Mouse (Mus musculus) intestine, postnatal 0 days (tissue): ENCODE results near the gene Gm9508. TPM values are rescaled to one million over a fixed set of nuclear protein-coding genes. Genes with fewer than 3 reads are reported as not detected.

ENCODE experiments used
- ATAC-seq: fragments of 200-750 bp; cut with Nextera tagmentation; 2 replicates; pipeline ENCODE4 v1.8.0; 2017; ENCODE audit warnings: mild to moderate bottlenecking, moderate TSS enrichment, moderate library complexity
- H3K27ac ChIP-seq: fragments of 300-500 bp; sonication (generic); 2 replicates; pipeline ENCODE4 v1.5.1; 2014; ENCODE audit warnings: mild to moderate bottlenecking, low read depth, low read length, moderate library complexity
- H3K27me3 ChIP-seq: fragments of 300-500 bp; sonication (generic); replicated peaks from 2 replicates; pipeline ENCODE4 v1.6.1; 2014; ENCODE audit warnings: low read length, mixed read lengths; ENCODE audit not compliant: control insufficient read depth, insufficient read depth
- H3K36me3 ChIP-seq: fragments of 300-500 bp; sonication (generic); 2 replicates; pipeline ENCODE4 v1.6.1; 2014; ENCODE audit warnings: mild to moderate bottlenecking, moderate library complexity; ENCODE audit not compliant: control insufficient read depth, insufficient read depth
- H3K4me1 ChIP-seq: fragments of 300-500 bp; sonication (generic); replicated peaks from 2 replicates; pipeline ENCODE4 v1.6.1; 2014; ENCODE audit warnings: antibody characterized with exemption, low read length, mixed read lengths; ENCODE audit not compliant: control insufficient read depth, insufficient read depth
- H3K4me2 ChIP-seq: fragments of 300-500 bp; sonication (generic); replicated peaks from 2 replicates; pipeline ENCODE4 v1.6.1; 2014; ENCODE audit warnings: low read depth, mild to moderate bottlenecking, moderate library complexity
- H3K4me3 ChIP-seq: fragments of 300-500 bp; sonication (generic); 2 replicates; pipeline ENCODE4 v1.5.1; 2014; ENCODE audit warnings: low read depth, low read length
- H3K9ac ChIP-seq: fragments of 300-500 bp; sonication (generic); 2 replicates; pipeline ENCODE4 v1.6.1; 2014; ENCODE audit warnings: mild to moderate bottlenecking, low read depth, low read length
- H3K9me3 ChIP-seq: fragments of 300-500 bp; sonication (generic); 2 replicates; pipeline ENCODE4 v1.6.1; 2016; ENCODE audit warnings: mixed run types; ENCODE audit not compliant: control insufficient read depth
- CTCF ChIP-seq: sonication (generic); IDR thresholded peaks from 2 replicates; pipeline ENCODE4 v1.5.1; 2016; ENCODE audit warnings: low read depth, mild to moderate bottlenecking, control low read depth, antibody characterized with exemption, moderate library complexity
- WGBS: fragments of 180-500 bp; shearing (Covaris S2); extraction: QIAGEN DNeasy Blood & Tissue Kit; methylation state at CpG from one replicate; pipeline ENCODE4 v1.1.7; 2014; 5-methylcytosine and 5-hydroxymethylcytosine counted together
- polyA plus RNA-seq: library from polyadenylated mRNA; unstranded; fragments of >200 nt; fragmentation: Nextera tagmentation; extraction: Ambion mirVana; gene quantifications from 2 replicates; pipeline ENCODE4 v1.2.1, GENCODE M21; 2015

Gene Gm9508
- polyA plus RNA-seq, 1 experiment from 2014 or later = not detected

DNA sequence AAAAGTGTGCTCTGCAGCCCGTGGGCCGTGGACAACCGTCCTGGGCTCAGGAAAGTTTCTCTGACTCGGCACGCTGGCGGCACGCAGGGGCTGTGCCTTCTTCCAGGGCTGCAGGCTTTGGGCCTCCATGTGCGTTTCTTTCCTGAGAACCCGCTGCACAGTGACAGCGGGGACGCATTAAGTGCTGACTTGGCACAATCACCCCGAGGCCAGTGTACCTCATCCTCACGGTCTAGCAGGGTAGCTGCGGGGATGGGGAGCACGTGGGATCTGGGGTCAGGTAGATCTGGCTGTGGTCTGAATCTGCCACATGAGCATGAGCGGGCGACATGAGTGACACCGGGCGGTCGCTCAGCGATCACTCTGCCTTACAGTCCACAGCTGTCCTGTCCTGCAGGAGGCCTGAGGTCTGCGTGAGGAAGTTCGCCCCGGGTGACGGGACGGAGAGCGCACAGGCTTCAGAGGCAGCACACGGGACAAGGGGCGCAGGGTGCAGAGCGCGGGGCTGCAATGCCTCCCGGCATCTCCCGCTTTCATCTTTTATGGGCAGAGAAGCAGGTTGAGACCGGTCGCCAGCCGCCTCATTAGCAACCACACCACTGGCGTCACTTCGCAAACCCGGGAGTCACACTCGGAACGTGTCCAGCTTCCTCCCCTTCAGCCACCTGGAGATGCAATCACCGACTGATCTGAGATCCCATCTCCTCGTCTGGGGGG is 32.9 kb downstream of the Gm9508 start:
- no peak for TF ChIP-seq CTCF
- Histone ChIP-seq H3K4me2 (no peak overlapping the region), H3K9me3 (no peaks in the 10 kb centered on the region), H3K27ac (no peak overlapping the region), H3K36me3 (no peaks in the 10 kb centered on the region), H3K27me3 (no peaks in the 10 kb centered on the region), H3K9ac (no peak overlapping the region), H3K4me1 (no peaks in the 10 kb centered on the region), H3K4me3 (no peak overlapping the region)
- WGBS = 42% methylated on average over 43 of the region's 43 CpGs
- no peak for ATAC-seq

- no peak for TF ChIP-seq CTCF
- no peak for ATAC-seq
- H3K4me3 ChIP-seq = no peak overlapping the region
- no peaks in the 10 kb centered on the region for H3K27me3 ChIP-seq
- WGBS = 51% methylated on average over 15 of the region's 15 CpGs
- H3K4me2 ChIP-seq = no peak overlapping the region
- H3K4me1 ChIP-seq = no peaks in the 10 kb centered on the region
- H3K36me3 ChIP-seq = no peaks in the 10 kb centered on the region
- no peak overlapping the region for H3K9ac ChIP-seq
- H3K9me3 ChIP-seq = no peaks in the 10 kb centered on the region
- H3K27ac ChIP-seq = no peak overlapping the region
Observed at GRCm38 (mm10) chr10:77658286-77658994, 38.6 kb downstream of the Gm9508 start.

GRCm38 (mm10) chr10:77652046-77652445 is 45.0 kb downstream of the Gm9508 start:
- Histone ChIP-seq H3K4me2 (no peak overlapping the region), H3K27me3 (no peaks in the 10 kb centered on the region), H3K36me3 (0 out of 2 replicates have a peak, but pooled peaks cover under 1% of the 10 kb centered on the region), H3K9ac (no peak overlapping the region), H3K9me3 (no peaks in the 10 kb centered on the region), H3K4me3 (no peak overlapping the region), H3K4me1 (no peaks in the 10 kb centered on the region), H3K27ac (no peak overlapping the region)
- TF ChIP-seq CTCF = no peak
- WGBS = 87% methylated on average over 9 of the region's 9 CpGs
- no peak for ATAC-seq

GRCm38 (mm10) chr10:77647901-77648300 is 49.1 kb downstream of the Gm9508 start:
- TF ChIP-seq CTCF = no peak
- no peak overlapping the region for H3K9ac ChIP-seq
- H3K9me3 ChIP-seq = no peaks in the 10 kb centered on the region
- no peak overlapping the region for H3K4me2 ChIP-seq
- H3K36me3 ChIP-seq = peaks cover 41% of the 10 kb centered on the region
- H3K27me3 ChIP-seq = no peaks in the 10 kb centered on the region
- ATAC-seq = no peak
- no peaks in the 10 kb centered on the region for H3K4me1 ChIP-seq
- WGBS = 76% methylated on average over 8 of the region's 8 CpGs
- no peak overlapping the region for H3K27ac ChIP-seq
- H3K4me3 ChIP-seq = no peak overlapping the region

DNA sequence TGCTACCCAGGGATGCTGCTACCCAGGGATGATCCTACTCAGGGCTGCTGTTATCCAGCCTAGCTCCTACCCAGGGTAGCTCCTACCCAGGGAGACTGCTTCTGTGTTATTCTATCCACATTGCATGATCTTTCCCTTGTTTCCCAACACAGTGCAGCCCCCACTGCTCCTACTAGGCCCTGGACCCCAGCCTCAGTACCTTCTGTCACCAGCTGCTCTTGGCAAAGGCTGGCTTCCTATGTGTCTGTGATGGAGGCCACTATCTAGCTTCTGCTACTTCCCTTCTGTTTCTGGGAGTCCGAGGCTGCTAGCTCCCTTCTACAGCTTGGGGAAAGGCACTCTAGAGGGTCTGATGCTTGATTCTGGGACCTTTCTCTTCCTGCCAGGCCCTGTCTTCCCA is 49.6 kb downstream of the Gm9508 start:
- no peak overlapping the region for H3K4me2 ChIP-seq
- no peak overlapping the region for H3K9ac ChIP-seq
- WGBS = 56% methylated on average over 1 of the region's 1 CpGs
- no peak overlapping the region for H3K27ac ChIP-seq
- no peaks in the 10 kb centered on the region for H3K9me3 ChIP-seq
- H3K27me3 ChIP-seq = no peaks in the 10 kb centered on the region
- H3K4me3 ChIP-seq = no peak overlapping the region
- no peaks in the 10 kb centered on the region for H3K4me1 ChIP-seq
- no peak for ATAC-seq
- H3K36me3 ChIP-seq = peaks cover 44% of the 10 kb centered on the region
- no peak for TF ChIP-seq CTCF

Other genes starting within 250 kb of the Gm9508 start
- 37.9 and 38.2 TPM in 2 replicates for gene Fam207a, start 181.4 kb downstream of the Gm9508 start, polyA plus RNA-seq
- 1.7 and 2.1 TPM in 2 replicates for gene Itgb2, start 167.0 kb downstream of the Gm9508 start, polyA plus RNA-seq
- gene Pttg1ip, start 115.5 kb downstream of the Gm9508 start, polyA plus RNA-seq = 200 and 201 TPM in 2 replicates
- 256 and 269 TPM in 2 replicates for gene Sumo3, start 91.1 kb downstream of the Gm9508 start, polyA plus RNA-seq
- gene Gm49325, start 91.0 kb downstream of the Gm9508 start, polyA plus RNA-seq = 18.9 TPM in 2 replicates
- 36.4 and 37.8 TPM in 2 replicates for gene Ube2g2, start 75.0 kb downstream of the Gm9508 start, polyA plus RNA-seq
- gene Tspear, start 10.7 kb downstream of the Gm9508 start, polyA plus RNA-seq = 0.10 and 0.20 TPM in 2 replicates
- not detected in 2 replicates for gene Gm19402, start 6.5 kb downstream of the Gm9508 start, polyA plus RNA-seq
- gene Gm10272, start 9.4 kb upstream of the Gm9508 start, polyA plus RNA-seq = not detected in 2 replicates
- not detected in 2 replicates for gene Gm10024, start 14.2 kb upstream of the Gm9508 start, polyA plus RNA-seq
- not detected in 2 replicates for gene Gm10142, start 18.6 kb upstream of the Gm9508 start, polyA plus RNA-seq
- gene Krtap12-1, start 23.4 kb upstream of the Gm9508 start, polyA plus RNA-seq = not detected in 2 replicates
- gene Gm10100, start 29.3 kb upstream of the Gm9508 start, polyA plus RNA-seq = not detected in 2 replicates
- not detected in 2 replicates for gene Gm18596, start 45.4 kb upstream of the Gm9508 start, polyA plus RNA-seq
- gene Gm9736, start 54.1 kb upstream of the Gm9508 start, polyA plus RNA-seq = not detected in 2 replicates
- gene Gm3233, start 62.4 kb upstream of the Gm9508 start, polyA plus RNA-seq = not detected in 2 replicates
- not detected in 2 replicates for gene Gm3238, start 74.1 kb upstream of the Gm9508 start, polyA plus RNA-seq
- not detected in 2 replicates for gene Gm7138, start 79.7 kb upstream of the Gm9508 start, polyA plus RNA-seq
- not detected in 2 replicates for gene Gm3250, start 85.3 kb upstream of the Gm9508 start, polyA plus RNA-seq
- gene Gm7137, start 91.0 kb upstream of the Gm9508 start, polyA plus RNA-seq = not detected in 2 replicates
- not detected in 2 replicates for gene Gm9639, start 97.8 kb upstream of the Gm9508 start, polyA plus RNA-seq
- gene Gm19668, start 101.9 kb upstream of the Gm9508 start, polyA plus RNA-seq = not detected in 2 replicates
- not detected in 2 replicates for gene Gm9507, start 114.6 kb upstream of the Gm9508 start, polyA plus RNA-seq
- gene Gm2696, start 117.4 kb upstream of the Gm9508 start, polyA plus RNA-seq = not detected in 2 replicates
- not detected in 2 replicates for gene Krtap10-4, start 129.9 kb upstream of the Gm9508 start, polyA plus RNA-seq
- gene Krtap10-10, start 138.7 kb upstream of the Gm9508 start, polyA plus RNA-seq = not detected in 2 replicates
- not detected in 2 replicates for gene Gm36176, start 149.6 kb upstream of the Gm9508 start, polyA plus RNA-seq
- gene Gm10318, start 155.6 kb upstream of the Gm9508 start, polyA plus RNA-seq = not detected in 2 replicates
- gene Gm3285, start 164.7 kb upstream of the Gm9508 start, polyA plus RNA-seq = not detected in 2 replicates
- 2.1 TPM in 2 replicates for gene Lrrc3, start 205.3 kb upstream of the Gm9508 start, polyA plus RNA-seq